Mouse (Mus musculus): Measurements from ENCODE around the gene Cdh1.

DNA sequence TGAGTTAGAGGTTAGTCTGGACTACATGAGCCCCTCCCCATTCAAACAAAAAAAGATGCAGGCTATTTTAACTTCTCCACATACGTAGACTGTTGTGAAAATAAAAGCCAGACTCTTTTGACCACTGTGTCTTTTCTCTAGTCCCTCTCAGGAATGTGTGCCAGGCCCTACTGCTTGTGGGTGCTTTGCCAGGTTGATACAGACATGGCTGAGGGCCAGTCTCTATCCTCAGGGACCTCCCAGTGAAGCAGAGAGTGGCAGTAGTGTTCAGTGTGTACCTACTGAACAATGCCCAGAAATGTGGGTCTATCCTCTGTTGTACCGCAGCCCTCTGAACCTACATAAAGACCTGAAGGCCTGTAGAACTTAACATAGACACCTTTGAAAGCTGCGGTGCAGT lies 109.3 kb downstream of the Cdh1 start:
- TF ChIP-seq CTCF (IDR thresholded peaks at IDR 0.05; ENCODE audit: low read depth) (no peak), EP300 (IDR thresholded peaks at IDR 0.05; ENCODE audit: low read depth) (no peak)
